Mouse (Mus musculus): Measurements from ENCODE around the gene Tmprss9.

GRCm38 (mm10) chr10:80935241-80935640, 63.6 kb downstream of the Tmprss9 start:
- TF ChIP-seq CTCF (IDR thresholded peaks at IDR 0.05; ENCODE audit: insufficient read depth, low read depth, low read length) (no peak), POLR2A (IDR thresholded peaks at IDR 0.05; ENCODE audit: insufficient read depth, low read depth, low read length) (no peak)
